27 mouse cellular contexts compared by ENCODE assay signal in genomic region chr12:104261041-104261440, GRCm38 (mm10). TPM values are rescaled to one million over a fixed set of nuclear protein-coding genes. Genes with fewer than 3 reads are reported as not detected.
"Had no signal": no experiment of that assay in that cellular context is flagged by ENCODE, and none has a peak within 500 bp of the region (broad histone marks: within the 10 kb centered on the region; RNA-seq: fewer than 3 reads in every experiment).

No protein-coding gene starts in this region.

- H3K4me3 ChIP-seq: gastrocnemius, adult 2 months; heart, embryonic 10.5 days; heart, embryonic 12.5 days; hindbrain, embryonic 10.5 days; hindbrain, embryonic 12.5 days; intestine, embryonic 15.5 days; layer of hippocampus, adult 2 months; left cerebral cortex, adult 2 months; limb, embryonic 10.5 days; limb, embryonic 12.5 days; liver, embryonic 13.5 days; liver, embryonic 15.5 days had no signal

- H3K4me1 ChIP-seq: intestine, embryonic 15.5 days; liver, embryonic 13.5 days; liver, embryonic 15.5 days had no signal

- H3K4me2 ChIP-seq: heart, embryonic 12.5 days; hindbrain, embryonic 12.5 days; hindbrain, embryonic 14.5 days; intestine, embryonic 15.5 days; limb, embryonic 12.5 days; liver, embryonic 11.5 days; liver, embryonic 13.5 days; liver, embryonic 15.5 days had no signal

- H3K9me3 ChIP-seq: heart, embryonic 10.5 days; heart, embryonic 12.5 days; hindbrain, embryonic 10.5 days; hindbrain, embryonic 12.5 days; intestine, embryonic 15.5 days; limb, embryonic 10.5 days; limb, embryonic 12.5 days; liver, embryonic 13.5 days; liver, embryonic 15.5 days had no signal

- H3K27me3 ChIP-seq: heart, embryonic 12.5 days; hindbrain, embryonic 12.5 days; intestine, embryonic 15.5 days; limb, embryonic 12.5 days; liver, embryonic 13.5 days; liver, embryonic 15.5 days had no signal

- DNase-seq: gastrocnemius, adult 2 months; gastrocnemius, postnatal 10 days; gastrocnemius, postnatal 25 days; heart, adult 18-20 months; heart, postnatal 10 days; heart, postnatal 4 days; kidney, adult 18-20 months; liver; liver, embryonic 13.5 days; liver, postnatal 0 days had no signal

- H3K36me3 ChIP-seq: heart, embryonic 10.5 days; heart, embryonic 12.5 days; hindbrain, embryonic 10.5 days; hindbrain, embryonic 12.5 days; intestine, embryonic 15.5 days; limb, embryonic 10.5 days; limb, embryonic 12.5 days; liver, embryonic 13.5 days; liver, embryonic 15.5 days had no signal

- H3K27ac ChIP-seq: gastrocnemius, adult 2 months; heart, embryonic 10.5 days; hindbrain, embryonic 10.5 days; hindbrain, embryonic 12.5 days; hindbrain, embryonic 14.5 days; intestine, embryonic 15.5 days; layer of hippocampus, adult 2 months; left cerebral cortex, adult 2 months; limb, embryonic 10.5 days; limb, embryonic 12.5 days; liver, embryonic 13.5 days; liver, embryonic 15.5 days had no signal

- H3K9ac ChIP-seq: heart, embryonic 12.5 days; hindbrain, embryonic 12.5 days; hindbrain, embryonic 14.5 days; intestine, embryonic 15.5 days; limb, embryonic 12.5 days; liver, embryonic 13.5 days; liver, embryonic 15.5 days; liver, postnatal 0 days had no signal

- ATAC-seq: hindbrain, embryonic 16.5 days; inflammation-experienced regulatory T-cells, adult 6 months; intestine, embryonic 15.5 days; intestine, postnatal 0 days; liver, postnatal 0 days had no signal

RNA-seq across cellular contexts. Expression of gene Serpina3i, which starts 1.9 kb away (rescaled TPM):
- polyA plus RNA-seq: frontal cortex, adult 2 months; heart, embryonic 10.5 days; heart, embryonic 14.5 days; hindbrain, embryonic 10.5 days; hindbrain, embryonic 16.5 days; inflammation-experienced regulatory T-cells, adult 6 months; intestine, embryonic 15.5 days; intestine, postnatal 0 days had no signal

RNA-seq across cellular contexts. Expression of gene Serpina3g, which starts 25.0 kb away (rescaled TPM):
- polyA plus RNA-seq: hindbrain, embryonic 10.5 days had no signal

RNA-seq across cellular contexts. Expression of gene Serpina3f, which starts 46.7 kb away (rescaled TPM):
- polyA plus RNA-seq: frontal cortex, adult 2 months; heart, embryonic 10.5 days; heart, embryonic 12.5 days; heart, embryonic 14.5 days; hindbrain, embryonic 10.5 days; limb, embryonic 10.5 days; limb, embryonic 12.5 days had no signal

RNA-seq across cellular contexts. Expression of gene Serpina3j, which starts 53.3 kb away (rescaled TPM):
- polyA plus RNA-seq: frontal cortex, adult 2 months; heart, embryonic 10.5 days; heart, embryonic 12.5 days; heart, embryonic 14.5 days; hindbrain, embryonic 10.5 days; hindbrain, embryonic 12.5 days; hindbrain, embryonic 14.5 days; hindbrain, embryonic 16.5 days; inflammation-experienced regulatory T-cells, adult 6 months; intestine, embryonic 15.5 days; intestine, postnatal 0 days; limb, embryonic 10.5 days; limb, embryonic 12.5 days; liver, embryonic 11.5 days; liver, embryonic 13.5 days; liver, embryonic 15.5 days; liver, postnatal 0 days had no signal
